Mouse (Mus musculus) bone marrow macrophage, adult 2 months (primary cell): ENCODE data around the gene Trpm3.

ENCODE experiments used
- CTCF ChIP-seq: IDR thresholded peaks from 2 replicates; pipeline ENCODE4 v1.5.1; 2012; ENCODE audit warnings: low read depth, mild to moderate bottlenecking, low read length, moderate library complexity
- POLR2A ChIP-seq: IDR thresholded peaks from 2 replicates; pipeline ENCODE4 v1.6.1; 2012; ENCODE audit warnings: mild to moderate bottlenecking, low read depth, low read length, borderline replicate concordance

- TF ChIP-seq POLR2A (no peak), CTCF (no peak)
Observed at GRCm38 (mm10) chr19:22631316-22631715, 492.5 kb downstream of the Trpm3 start.
